Mouse (Mus musculus) kidney, embryonic 16.5 days (tissue): ENCODE results near the gene Akap11. TPM values are rescaled to one million over a fixed set of nuclear protein-coding genes. Genes with fewer than 3 reads are reported as not detected.
A peak's percentile ranks its signal among the peaks of the same experiment; 100 is the strongest.

Source experiments
- ATAC-seq: fragments of 200-750 bp; cut with Nextera tagmentation; 2 replicates; pipeline ENCODE4 v1.8.0; 2017; ENCODE audit warnings: moderate TSS enrichment; ENCODE audit not compliant: low FRiP score, low TSS enrichment
- H3K27ac ChIP-seq: fragments of 300-500 bp; sonication (generic); 2 replicates; pipeline ENCODE4 v1.5.1; 2014; ENCODE audit warnings: low read length
- H3K27me3 ChIP-seq: fragments of 300-500 bp; sonication (generic); 2 replicates; pipeline ENCODE4 v1.6.1; 2014; ENCODE audit warnings: low read length, control low read depth, mixed read lengths; ENCODE audit not compliant: insufficient read depth
- H3K36me3 ChIP-seq: fragments of 300-500 bp; sonication (generic); 2 replicates; pipeline ENCODE4 v1.6.1; 2014; ENCODE audit warnings: low read length, control low read depth, mixed read lengths; ENCODE audit not compliant: insufficient read depth
- H3K4me1 ChIP-seq: fragments of 300-500 bp; sonication (generic); 2 replicates; pipeline ENCODE4 v1.6.1; 2014; ENCODE audit warnings: low read length, control low read depth, mixed read lengths; ENCODE audit not compliant: insufficient read depth
- H3K4me2 ChIP-seq: fragments of 300-500 bp; sonication (generic); replicated peaks from 2 replicates; pipeline ENCODE4 v1.6.1; 2014; ENCODE audit warnings: low read depth, low read length
- H3K4me3 ChIP-seq: fragments of 300-500 bp; sonication (generic); 2 replicates; pipeline ENCODE4 v1.5.1; 2014; ENCODE audit warnings: mild to moderate bottlenecking, low read length
- H3K9ac ChIP-seq: fragments of 300-500 bp; sonication (generic); replicated peaks from 2 replicates; pipeline ENCODE4 v1.6.1; 2014; ENCODE audit warnings: low read length
- H3K9me3 ChIP-seq: fragments of 300-500 bp; sonication (generic); 2 replicates; pipeline ENCODE4 v1.6.1; 2016; ENCODE audit warnings: low read length, control low read depth
- WGBS: fragments of 180-500 bp; shearing (Covaris S2); extraction: QIAGEN DNeasy Blood & Tissue Kit; methylation state at CpG from one replicate; pipeline ENCODE4 v1.1.7; 2014; 5-methylcytosine and 5-hydroxymethylcytosine counted together
- polyA plus RNA-seq: library from polyadenylated mRNA; unstranded; fragments of >200 nt; fragmentation: Nextera tagmentation; extraction: Ambion mirVana; gene quantifications from 2 replicates; pipeline ENCODE4 v1.2.1, GENCODE M21; 2015

Akap11 gene
- 18.6 and 21.2 TPM in 2 replicates for polyA plus RNA-seq

DNA sequence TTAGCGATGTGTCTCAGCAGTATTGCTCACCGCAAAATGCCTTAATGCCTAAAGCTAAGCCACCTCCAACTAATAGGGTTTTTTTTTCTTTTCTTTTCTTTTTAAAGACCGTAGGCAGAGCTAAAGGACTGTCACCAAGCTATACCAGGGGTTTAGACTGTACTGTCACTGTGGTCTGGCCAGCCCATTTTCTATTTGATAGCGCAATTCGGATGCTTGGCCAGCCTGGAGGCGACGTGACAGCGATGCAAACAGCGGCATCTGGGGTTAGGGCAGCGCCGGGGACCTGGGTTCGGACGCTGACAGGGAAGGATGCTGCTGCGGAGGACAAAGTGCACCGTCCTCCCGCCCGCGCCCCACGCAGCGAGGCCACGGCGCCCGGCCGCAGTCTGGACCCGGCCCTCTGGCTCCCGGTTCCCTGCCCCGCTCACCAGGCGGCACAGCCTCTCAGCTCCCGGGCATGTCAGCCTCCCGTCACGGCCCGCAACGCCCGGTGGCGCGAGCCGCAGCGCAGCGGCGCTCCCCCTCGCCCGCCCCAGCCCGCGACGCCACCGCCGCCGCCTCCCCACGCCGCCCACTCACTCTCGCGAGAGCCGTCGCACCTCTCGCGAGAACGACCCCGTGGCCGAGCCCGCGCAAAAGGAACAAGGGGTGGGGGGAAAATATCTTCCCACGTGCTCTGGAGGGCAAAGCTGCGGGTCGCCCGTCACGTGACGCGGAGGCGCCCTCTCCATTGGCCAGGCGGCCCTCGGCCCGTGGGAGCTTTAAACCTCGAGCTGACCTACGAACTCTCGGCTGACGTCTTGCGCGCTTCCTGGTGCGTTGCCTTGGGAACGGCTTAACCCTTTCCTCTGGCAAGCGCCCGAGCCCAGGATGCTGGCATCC, at the start of gene Akap11:
TSS of gene Akap11 (minus strand) at position 528 of the 885 bp plus-strand sequence.
- Histone ChIP-seq H3K36me3 (no peaks in the 10 kb centered on the region), H3K4me2 (peak within 1 kb of the TSS; percentile 69), H3K27ac (peak within 1 kb of the TSS; percentile 90), H3K27me3 (no peaks in the 10 kb centered on the region), H3K4me3 (peak within 1 kb of the TSS; percentile 86), H3K9ac (peak within 1 kb of the TSS; percentile 95), H3K9me3 (no peaks in the 10 kb centered on the region), H3K4me1 (peaks cover 32% of the 10 kb centered on the region)
- ATAC-seq = peak; percentile 95
- under 1% methylated on average over 72 of the region's 82 CpGs for WGBS

DNA sequence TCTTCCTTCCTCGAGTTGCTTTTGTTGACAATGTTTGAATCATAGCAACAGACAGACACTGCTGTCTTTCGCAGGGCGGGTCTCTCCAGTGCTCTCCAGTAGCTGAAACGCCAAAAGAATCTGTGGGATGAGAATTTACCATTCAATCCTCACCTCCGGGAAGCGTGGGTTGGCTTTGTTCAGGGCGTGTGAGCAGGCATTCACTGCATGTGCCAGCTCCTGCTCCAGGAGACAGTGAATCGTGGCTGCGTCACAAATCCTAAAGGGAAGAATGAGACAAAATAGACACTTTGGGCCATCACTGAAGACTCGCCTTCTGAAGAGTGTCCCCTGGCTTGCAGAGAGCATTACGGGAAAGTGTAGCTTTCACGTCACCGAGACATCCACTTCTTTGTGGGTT, 47.6 kb upstream of the Akap11 start:
- Histone ChIP-seq H3K4me2 (no peak overlapping the region), H3K4me3 (no peak overlapping the region), H3K9ac (no peak overlapping the region), H3K4me1 (no peaks in the 10 kb centered on the region), H3K27me3 (no peaks in the 10 kb centered on the region), H3K36me3 (peaks cover 40% of the 10 kb centered on the region; the same call in 1 of the 2 replicates), H3K27ac (no peak overlapping the region), H3K9me3 (no peaks in the 10 kb centered on the region)
- 92% methylated on average over 13 of the region's 13 CpGs for WGBS
- ATAC-seq = no peak

DNA sequence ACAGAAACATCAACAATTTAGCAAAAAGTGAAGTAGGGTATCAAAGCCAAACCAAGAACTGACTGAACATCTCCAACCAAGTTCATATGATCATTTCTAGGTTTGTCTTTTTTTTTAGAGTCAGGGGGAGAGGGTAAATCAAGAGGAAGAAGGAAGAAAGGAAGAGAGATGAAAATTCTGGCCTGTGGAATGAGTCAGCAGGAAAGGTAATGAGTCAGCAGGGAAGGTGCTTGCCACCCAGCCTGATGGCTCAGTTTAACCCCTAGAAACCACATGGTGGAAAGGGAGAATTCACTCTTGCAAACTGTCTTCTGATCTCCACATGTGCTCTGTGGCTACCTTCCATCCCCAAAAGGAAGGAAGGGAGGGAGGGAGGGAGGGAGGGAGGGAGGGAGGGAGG, 46.6 kb upstream of the Akap11 start:
- no peak overlapping the region for H3K4me3 ChIP-seq
- H3K27ac ChIP-seq = no peak overlapping the region
- H3K4me2 ChIP-seq = no peak overlapping the region
- H3K27me3 ChIP-seq = no peaks in the 10 kb centered on the region
- H3K36me3 ChIP-seq = peaks cover 37% of the 10 kb centered on the region
- H3K9ac ChIP-seq = no peak overlapping the region
- H3K4me1 ChIP-seq = no peaks in the 10 kb centered on the region
- H3K9me3 ChIP-seq = no peaks in the 10 kb centered on the region
- no peak for ATAC-seq

DNA sequence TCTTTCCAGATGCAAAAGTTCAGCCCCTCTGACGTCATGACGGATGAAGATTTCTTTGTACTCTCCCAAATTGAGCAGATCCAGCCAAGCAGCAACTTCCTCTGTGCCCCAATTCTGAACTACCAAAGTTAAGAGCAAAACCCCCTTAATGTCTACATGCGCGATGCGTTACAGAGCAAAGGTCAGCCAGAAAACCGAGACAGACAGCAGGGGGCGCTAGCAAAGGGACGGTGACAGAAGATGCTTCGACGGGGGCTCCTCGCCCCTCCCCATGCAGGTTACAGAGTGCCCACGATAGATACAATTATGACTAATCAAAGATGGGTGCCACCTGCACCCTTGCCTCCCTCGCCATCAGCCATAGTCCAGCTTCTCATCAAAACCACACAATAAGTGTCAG, 39.3 kb upstream of the Akap11 start:
- Histone ChIP-seq H3K36me3 (peaks cover 21% of the 10 kb centered on the region), H3K4me3 (no peak overlapping the region), H3K9me3 (no peaks in the 10 kb centered on the region), H3K9ac (no peak overlapping the region), H3K27ac (no peak overlapping the region), H3K4me2 (no peak overlapping the region), H3K27me3 (no peaks in the 10 kb centered on the region), H3K4me1 (no peaks in the 10 kb centered on the region)
- WGBS = 86% methylated on average over 13 of the region's 13 CpGs
- no peak for ATAC-seq

- WGBS = 93% methylated on average over 5 of the region's 5 CpGs
- Histone ChIP-seq H3K4me1 (no peaks in the 10 kb centered on the region), H3K4me2 (no peak overlapping the region), H3K36me3 (peaks cover 13% of the 10 kb centered on the region), H3K9ac (no peak overlapping the region), H3K9me3 (no peaks in the 10 kb centered on the region), H3K27ac (no peak overlapping the region), H3K27me3 (no peaks in the 10 kb centered on the region), H3K4me3 (no peak overlapping the region)
- no peak for ATAC-seq
Observed at GRCm38 (mm10) chr14:78568410-78568809, 31.8 kb upstream of the Akap11 start.

DNA sequence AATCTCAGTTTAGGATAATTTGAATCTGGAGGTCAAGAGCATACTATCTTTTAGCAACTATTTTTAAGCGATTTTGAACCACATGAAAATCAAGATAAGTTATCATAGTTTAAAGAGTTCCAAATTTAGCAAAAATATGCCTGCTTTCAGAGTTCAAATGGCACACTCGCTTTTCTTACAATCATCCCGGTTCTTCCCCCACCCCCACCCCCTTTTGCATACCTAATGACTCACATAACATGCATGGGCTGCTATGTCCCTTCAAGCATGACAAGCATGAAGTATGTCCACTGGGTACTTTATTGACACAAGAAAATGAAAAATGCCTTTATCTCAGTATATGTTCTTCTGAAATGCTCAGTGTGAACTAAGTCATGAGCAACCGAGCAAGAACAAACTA, 29.8 kb upstream of the Akap11 start:
- no peak; the same call in 1 of the 2 replicates for ATAC-seq
- WGBS = 65% methylated on average over 4 of the region's 4 CpGs
- Histone ChIP-seq H3K36me3 (peaks cover 10% of the 10 kb centered on the region; the same call in 1 of the 2 replicates), H3K27me3 (no peaks in the 10 kb centered on the region), H3K9ac (no peak overlapping the region), H3K27ac (no peak overlapping the region), H3K4me1 (no peaks in the 10 kb centered on the region), H3K4me2 (no peak overlapping the region), H3K4me3 (no peak overlapping the region), H3K9me3 (no peaks in the 10 kb centered on the region)

GRCm38 (mm10) chr14:78564292-78564691, 27.7 kb upstream of the Akap11 start:
- no peaks in the 10 kb centered on the region for H3K9me3 ChIP-seq
- H3K27ac ChIP-seq = no peak overlapping the region
- no peak overlapping the region for H3K4me3 ChIP-seq
- no peak overlapping the region for H3K9ac ChIP-seq
- no peaks in the 10 kb centered on the region for H3K4me1 ChIP-seq
- peaks cover 5% of the 10 kb centered on the region; the same call in 1 of the 2 replicates for H3K36me3 ChIP-seq
- WGBS = 61% methylated on average over 2 of the region's 2 CpGs
- no peak overlapping the region for H3K4me2 ChIP-seq
- H3K27me3 ChIP-seq = no peaks in the 10 kb centered on the region
- no peak for ATAC-seq

- H3K27me3 ChIP-seq = no peaks in the 10 kb centered on the region
- WGBS = 59% methylated on average over 7 of the region's 7 CpGs
- no peak overlapping the region for H3K9ac ChIP-seq
- no peak overlapping the region for H3K27ac ChIP-seq
- no peak for ATAC-seq
- peaks cover 8% of the 10 kb centered on the region; the same call in 1 of the 2 replicates for H3K36me3 ChIP-seq
- H3K4me1 ChIP-seq = no peaks in the 10 kb centered on the region
- H3K9me3 ChIP-seq = no peaks in the 10 kb centered on the region
- H3K4me3 ChIP-seq = no peak overlapping the region
- no peak overlapping the region for H3K4me2 ChIP-seq
Observed at GRCm38 (mm10) chr14:78563211-78563610, 26.6 kb upstream of the Akap11 start.

GRCm38 (mm10) chr14:78562121-78562520, 25.5 kb upstream of the Akap11 start:
- Histone ChIP-seq H3K36me3 (peaks cover 3% of the 10 kb centered on the region; the same call in 1 of the 2 replicates), H3K4me1 (no peaks in the 10 kb centered on the region), H3K4me2 (no peak overlapping the region), H3K9ac (no peak overlapping the region), H3K27ac (no peak overlapping the region), H3K4me3 (no peak overlapping the region), H3K27me3 (no peaks in the 10 kb centered on the region), H3K9me3 (no peaks in the 10 kb centered on the region)
- 45% methylated on average over 4 of the region's 4 CpGs for WGBS
- peak; percentile 67 for ATAC-seq

- H3K27me3 ChIP-seq = no peaks in the 10 kb centered on the region
- no peak overlapping the region for H3K4me2 ChIP-seq
- 78% methylated on average over 8 of the region's 8 CpGs for WGBS
- no peak overlapping the region for H3K4me3 ChIP-seq
- H3K36me3 ChIP-seq = 0 out of 2 replicates have a peak, but pooled peaks cover 3% of the 10 kb centered on the region
- no peak for ATAC-seq
- no peaks in the 10 kb centered on the region for H3K9me3 ChIP-seq
- no peak overlapping the region for H3K27ac ChIP-seq
- no peaks in the 10 kb centered on the region for H3K4me1 ChIP-seq
- H3K9ac ChIP-seq = no peak overlapping the region
Observed at GRCm38 (mm10) chr14:78559042-78559441, 22.4 kb upstream of the Akap11 start.
